Mouse (Mus musculus): ENCODE measurements around the gene Snx7.

The Snx7 gene

DNA sequence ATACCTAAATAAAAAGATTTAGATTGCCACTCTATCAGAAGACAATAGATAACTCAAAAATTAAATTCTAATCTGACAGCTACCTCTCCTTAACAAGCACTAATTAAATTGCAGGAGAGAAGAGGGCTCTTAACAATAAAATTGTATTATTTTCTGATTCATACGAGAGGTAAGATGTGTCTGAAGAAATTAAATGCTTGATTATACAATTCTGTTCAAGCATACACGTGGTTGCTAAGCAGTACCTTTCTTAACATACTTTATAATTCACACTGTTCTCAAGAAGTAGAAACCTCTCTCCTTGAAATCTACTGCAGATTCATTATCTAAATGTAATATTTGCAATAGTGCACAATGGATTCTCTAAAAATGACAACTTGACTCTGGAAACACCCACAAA is 54.5 kb downstream of the Snx7 start:
- DNase-seq, result no peak

DNA sequence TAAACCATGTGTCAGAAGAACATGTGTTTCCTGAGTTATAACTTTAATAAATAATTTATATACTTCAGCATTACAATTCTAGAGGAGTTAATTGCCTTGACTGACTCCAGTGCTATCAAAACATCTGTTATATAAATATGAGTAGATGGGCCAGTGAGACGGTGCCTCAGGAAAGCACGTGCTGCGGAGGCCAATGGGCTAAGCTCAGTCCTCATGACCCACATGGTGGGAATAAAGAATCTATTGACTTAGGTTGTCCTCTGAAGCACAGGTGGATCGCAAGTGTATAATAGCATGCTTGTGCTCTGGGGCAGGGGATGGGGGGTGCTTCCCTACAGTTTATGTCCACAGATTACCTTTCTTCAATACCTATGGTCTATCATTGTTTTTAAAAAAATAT is 56.6 kb downstream of the Snx7 start:
- DNase-seq, result no peak

DNA sequence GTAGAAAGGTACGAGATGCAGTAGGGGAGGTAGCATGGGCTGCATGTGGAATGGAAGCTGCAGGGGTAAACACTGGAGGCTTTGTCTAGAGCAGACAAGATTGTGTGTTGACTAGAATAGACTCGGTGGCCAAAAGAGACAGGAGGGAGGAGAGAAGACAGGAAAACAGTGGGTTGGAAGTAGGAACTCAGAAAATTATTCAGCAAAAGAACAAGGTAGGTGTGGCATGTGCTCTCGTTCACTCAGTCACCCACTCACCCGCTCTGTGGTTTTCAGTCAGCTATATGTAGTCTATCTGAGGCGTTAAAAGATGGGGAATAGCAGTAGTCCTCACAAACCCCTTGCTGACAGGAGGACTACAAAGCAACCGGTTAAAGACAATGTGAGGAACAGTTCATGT is 63.0 kb downstream of the Snx7 start:
- DNase-seq, result no peak

DNA sequence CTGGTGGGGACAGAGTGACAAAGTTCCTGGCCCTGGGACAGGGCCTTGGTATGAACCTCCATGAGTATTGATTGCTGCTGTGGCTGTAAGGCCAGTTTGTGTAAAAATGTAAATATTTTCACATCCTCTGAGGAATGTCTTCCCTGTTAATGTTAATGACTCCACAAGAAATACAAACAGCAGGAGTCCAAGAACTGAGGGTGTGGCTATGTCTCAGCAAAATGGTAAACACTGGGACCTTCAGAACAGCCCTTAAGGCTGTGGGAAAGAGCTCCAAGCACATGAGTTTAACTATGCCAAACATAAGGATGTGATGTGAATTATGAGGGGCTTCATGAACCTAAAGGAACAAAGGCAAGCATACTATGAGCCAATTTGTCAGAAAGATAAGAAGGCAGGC is 74.2 kb downstream of the Snx7 start:
- no peak for DNase-seq

DNA sequence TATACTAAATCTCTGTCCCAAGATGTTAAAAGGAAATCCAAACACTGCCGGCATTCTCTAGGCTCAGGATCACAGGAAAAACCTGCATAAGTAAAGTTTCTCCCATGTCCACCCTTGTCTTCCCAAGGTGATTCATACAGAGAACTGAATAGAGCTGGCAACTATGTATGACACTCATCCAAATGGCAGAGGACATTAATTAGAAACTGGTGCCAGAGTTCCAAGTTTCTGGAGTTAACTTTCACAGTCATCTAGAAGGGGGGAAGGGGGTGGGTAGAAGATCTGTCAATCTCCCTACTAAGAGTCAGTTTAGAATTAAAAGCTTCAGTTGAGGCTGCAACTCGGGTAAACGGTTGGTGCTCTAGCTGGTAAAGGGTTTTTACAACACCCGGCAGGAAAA is 76.8 kb downstream of the Snx7 start:
- DNase-seq, result no peak

DNA sequence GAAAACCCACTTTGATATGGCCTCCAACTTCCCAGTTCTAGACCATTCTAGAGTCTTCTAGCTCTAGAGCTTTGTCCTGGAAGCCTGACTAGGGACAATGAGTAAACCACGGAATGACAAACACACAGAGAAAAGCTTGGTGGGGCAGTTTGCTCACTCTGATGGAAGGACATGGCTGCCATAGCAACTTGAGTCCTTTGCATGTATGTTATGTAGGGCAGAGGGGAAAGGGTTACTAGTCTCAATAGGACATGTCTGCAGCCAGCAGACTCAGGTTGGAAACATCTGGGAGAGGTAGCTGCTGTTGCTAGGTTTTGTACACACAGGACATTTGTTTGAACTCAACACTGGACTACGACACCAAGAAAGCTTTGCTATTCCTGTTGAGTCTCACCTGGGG is 77.5 kb downstream of the Snx7 start:
- DNase-seq, result no peak

DNA sequence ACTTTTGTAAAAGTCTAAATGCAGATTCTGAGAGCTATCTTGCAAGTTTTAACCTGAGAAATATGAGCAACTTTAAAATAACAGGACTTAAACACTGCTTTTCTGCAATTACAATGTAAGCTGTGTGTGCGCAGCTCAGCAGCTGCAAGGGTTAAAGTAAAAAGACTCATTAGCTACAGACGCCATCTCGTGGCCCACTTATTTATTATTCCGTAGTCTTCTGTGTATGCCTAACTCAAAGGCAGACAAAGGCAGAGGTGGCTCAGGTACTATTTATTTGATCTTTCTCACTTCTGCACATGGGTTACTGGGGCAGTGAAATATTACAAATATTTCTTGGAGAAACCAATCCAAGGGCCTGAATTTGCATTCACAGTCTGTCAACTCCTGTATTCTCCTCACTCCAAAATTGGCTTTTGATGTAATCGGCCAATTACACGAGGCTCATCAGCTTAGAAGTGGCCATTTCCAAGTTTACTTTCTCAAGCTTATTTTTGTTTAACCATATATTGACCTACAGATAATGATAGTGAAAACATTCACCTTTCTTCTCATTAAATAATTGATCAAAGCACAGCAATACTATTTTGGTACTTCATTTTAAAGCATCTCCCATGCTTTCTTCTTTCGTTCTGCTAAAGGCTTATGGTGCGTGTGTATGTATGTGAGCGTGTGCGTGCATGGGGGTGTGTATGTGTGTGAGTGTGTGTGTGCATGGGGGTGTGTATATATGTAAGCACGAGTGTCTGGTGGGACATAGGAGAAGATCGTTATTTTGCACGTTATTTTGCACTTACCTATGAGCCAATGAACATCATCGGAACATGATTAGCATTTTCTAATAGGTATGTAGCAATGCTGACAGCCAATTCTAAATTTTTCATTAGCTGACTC is 79.7 kb downstream of the Snx7 start:
- peak; percentile 22 for DNase-seq

DNA sequence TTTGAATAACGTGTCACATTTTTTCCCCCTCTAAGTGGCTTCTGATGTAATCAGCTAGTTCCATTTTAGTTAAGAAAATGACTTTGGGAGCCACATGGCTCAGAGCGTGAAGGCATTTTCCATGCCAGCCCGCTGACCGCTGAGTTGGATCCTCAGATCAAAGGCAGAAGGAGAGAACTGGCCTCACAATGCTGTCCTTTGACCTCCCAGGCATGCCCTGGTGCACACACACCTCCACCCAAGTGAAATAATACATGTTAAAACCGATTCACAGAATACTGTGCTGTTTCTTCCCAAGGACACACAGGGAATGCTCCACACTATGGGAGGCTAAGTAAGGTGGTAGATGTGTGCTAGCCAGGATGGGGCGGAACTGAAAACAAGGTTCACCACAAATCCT is 81.5 kb downstream of the Snx7 start:
- DNase-seq, result peak; percentile 65

DNA sequence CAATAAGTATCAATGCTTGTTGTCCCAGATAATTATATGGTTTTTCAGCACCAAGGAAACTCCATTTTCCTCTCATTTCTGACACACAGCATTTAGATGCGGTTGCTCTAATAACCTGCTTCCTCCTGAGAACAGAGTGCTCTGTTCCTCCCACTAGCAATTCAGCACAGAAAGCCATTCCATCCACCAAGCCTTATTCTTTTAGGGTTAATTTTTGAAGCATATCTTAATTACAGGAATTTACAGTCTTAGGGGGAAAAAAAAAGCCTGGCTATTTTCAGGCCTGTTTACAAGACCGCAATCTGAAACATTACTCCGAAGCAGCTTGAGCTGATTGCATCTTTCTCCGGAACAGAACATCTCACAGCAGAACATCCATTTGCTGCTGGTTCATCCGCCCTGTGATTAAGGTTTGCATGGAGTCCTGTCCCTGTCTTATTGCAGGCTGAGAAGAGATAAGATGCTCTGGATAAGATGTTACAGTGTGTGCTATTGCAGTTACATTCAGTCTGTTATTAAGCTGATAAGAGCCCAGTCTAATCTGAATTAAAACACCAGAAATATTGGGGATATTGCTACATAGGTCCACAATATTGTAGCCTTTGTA is 116.5 kb downstream of the Snx7 start:
- no peak for DNase-seq

DNA sequence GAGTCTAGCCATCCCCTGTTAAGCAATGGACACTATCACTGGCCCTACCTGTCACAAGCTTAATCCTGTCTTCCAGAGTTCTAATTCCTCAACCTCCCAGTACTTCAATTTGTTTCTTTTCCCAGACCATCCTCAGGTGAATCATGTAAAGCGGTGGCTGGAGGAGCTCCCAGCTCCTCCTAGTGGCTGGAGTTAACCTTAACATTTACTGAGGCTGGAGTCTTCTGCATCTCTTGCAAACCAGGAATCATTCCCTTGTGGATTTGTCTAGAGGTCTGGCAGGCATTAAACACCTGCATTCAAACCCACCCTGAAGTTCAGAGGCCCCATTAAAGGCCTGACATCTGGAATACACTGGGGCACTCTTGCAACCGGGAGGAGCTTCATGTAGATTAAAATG is 117.1 kb downstream of the Snx7 start:
- DNase-seq, result no peak

DNA sequence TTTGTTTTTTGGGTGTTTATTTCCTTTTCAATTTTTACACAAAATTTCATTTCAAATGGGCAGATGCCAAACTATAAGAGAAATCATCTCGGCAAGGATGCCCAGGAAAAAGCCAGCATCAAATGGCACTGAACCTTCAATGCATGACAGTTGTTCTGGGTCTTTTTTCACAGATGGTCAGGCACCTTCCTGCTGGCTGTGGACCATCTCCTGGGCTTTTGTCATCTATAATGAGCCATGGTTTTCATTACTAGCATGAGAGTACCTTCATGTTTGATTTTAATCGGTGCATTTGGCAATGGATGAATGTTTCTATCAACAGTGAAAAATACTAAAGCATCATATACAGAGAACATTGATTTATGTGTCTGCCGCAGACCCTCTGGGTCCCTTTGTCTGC is 119.5 kb downstream of the Snx7 start:
- DNase-seq, result no peak

DNA sequence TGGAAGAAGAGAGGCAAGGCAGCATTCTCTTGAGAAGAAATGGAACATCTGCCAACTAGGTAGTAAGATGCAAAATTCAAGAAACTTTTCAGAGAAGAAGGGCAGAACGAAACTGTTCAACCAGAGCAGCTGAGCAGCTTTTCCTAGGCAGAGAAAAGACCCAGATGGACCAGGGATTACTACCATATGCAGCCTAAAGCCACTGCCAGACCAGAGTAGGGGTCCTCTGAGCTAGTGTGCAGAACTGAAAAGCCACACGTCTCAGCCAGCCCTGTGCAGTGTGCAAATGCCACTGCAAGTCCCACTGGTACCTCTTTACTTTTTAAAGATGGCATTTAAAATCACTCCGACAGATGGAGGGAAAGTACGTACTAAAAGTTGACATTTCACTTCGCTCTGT is 129.0 kb downstream of the Snx7 start:
- no peak for DNase-seq

DNA sequence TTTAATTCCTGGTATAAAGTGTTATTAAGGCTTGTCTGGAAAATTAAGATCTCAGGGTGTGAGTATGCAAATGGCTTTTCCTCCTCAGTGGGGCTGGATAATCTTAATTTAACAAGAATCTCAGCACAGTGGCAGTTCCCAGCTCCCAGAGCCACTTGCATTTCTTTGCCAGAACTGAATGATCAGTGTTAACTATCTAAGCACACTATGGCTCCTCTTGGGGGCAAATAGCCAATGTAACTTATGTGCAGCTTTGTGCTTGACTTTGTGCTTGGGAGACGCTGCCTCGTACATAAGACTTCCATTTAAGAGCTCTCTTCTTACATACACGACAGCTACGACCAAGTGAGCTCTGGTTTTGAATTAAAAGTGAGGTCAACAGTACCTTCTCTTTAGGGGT is 136.1 kb downstream of the Snx7 start:
- DNase-seq, result no peak
